Mouse (Mus musculus) urinary bladder, postnatal 36 days (tissue): ENCODE data around the gene Ubqln4.

Source experiments
- DNase-seq, 2 experiments: peaks; one replicate each; pipeline ENCODE4 v3.0.0; 2022; ENCODE audit warnings: low spot score in 2 of 2, mixed read lengths in 1 of 2

Gene Ubqln4

DNA sequence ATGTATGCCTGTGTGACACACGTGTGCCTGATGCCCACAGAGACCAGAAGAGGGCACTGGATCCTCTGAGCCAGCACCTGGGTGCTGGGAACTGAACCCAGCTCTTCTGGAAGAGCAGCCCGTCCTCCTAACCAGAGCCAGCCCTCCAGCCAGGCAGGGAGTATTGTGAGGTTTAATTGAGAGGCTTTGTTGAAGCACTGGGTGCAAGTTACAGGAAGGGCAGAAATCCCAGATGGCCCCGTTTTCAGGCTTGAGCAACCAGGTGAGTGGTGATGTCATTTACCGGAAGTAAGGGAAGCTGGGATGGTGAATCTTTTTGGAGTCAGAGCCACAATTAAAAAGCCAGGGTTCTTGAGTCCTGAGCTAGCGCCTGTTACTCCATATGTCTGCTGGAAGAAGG is 28.5 kb upstream of the Ubqln4 start:
- no peak for DNase-seq

DNA sequence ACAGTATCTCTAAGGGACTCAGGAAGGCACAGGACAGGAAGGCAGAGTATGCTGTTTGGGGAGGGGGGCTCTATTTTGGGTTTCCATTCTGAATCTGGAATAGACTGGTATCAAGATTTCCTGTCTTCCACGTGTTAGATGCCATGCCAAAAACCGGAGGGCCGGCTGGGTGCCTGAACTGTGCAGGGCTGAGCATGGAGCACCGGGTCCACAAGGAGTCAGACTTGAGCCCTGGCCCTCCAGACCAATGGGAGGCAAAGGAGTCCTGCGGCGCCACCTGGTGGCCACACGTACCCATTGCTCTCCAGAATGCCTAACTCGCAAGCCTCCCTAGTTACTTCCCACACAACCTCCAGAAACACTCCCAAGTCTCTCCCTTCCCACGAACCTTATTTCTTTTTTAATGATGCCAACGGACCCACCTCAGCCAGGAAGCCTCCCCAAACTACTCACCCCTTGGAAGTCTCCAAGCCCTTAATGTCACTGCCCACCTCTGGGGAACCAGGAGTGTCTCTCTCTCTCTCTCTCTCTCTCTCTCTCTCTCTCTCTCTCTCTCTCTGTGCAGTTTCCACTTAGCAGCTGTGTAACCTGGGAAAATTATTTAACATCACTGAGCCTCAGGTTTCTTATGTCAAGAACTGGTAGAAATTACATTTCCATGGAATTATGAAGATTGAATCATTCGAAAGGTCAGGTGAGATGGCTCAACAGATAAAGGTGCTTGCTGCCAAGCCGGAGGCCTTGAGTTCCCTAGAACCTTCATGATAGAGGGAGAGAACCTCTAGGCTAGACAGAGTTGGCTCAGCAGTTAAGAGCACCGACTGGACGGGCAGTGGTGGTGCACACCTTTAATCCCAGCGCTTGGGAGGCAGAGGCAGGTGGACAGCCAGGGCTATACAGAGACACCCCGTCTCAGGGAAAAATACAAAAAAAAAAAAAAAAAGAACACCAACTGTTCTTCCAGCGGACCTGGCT is 27.1 kb upstream of the Ubqln4 start:
- DNase-seq: peak; percentile 75 to 86

GRCm38 (mm10) chr3:88527565-88527964 is 26.0 kb upstream of the Ubqln4 start:
- no peak for DNase-seq

- DNase-seq: no peak
These were observed 24.9 kb upstream of the Ubqln4 start for GRCm38 (mm10) chr3:88528646-88529045.

- no peak for DNase-seq
These were observed 24.2 kb upstream of the Ubqln4 start for GRCm38 (mm10) chr3:88529204-88530000.

DNA sequence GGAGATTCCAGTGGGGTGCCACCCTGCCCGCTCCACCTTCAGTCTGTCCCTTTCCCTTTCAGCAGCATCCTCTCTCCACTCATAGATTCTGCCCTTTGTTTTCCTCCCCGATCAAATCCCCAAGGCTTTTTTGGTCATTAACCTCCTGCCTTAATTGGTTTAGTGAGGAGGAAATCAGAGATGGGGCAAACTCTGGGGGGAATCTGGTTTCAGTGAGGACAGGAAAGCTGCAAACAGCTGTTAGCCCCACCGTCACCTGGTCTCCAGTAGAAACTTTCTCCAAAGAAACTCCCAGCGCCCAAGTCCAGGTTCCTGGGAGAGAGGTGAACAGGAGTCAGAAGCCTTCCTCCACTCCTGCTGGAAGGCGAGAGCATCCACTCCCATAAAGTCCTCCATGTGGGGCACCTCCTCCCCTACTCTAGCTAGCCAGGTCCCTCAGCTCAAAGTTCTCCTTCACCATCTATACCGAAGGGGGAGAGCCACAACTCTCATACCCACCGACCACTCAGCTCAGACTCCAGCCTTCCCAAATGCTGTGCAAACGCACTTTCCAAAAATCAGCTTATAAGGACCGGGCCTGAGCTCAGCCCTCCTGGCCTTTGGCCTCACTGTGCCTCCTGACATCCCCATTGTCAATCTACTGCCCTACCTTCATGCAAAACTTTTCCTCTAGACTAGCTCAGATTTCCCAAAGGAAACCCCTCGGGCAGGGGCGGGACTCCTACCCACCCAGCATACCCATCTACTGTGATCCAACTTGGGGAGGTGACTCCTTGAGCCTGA is 23.3 kb upstream of the Ubqln4 start:
- DNase-seq: no peak

DNA sequence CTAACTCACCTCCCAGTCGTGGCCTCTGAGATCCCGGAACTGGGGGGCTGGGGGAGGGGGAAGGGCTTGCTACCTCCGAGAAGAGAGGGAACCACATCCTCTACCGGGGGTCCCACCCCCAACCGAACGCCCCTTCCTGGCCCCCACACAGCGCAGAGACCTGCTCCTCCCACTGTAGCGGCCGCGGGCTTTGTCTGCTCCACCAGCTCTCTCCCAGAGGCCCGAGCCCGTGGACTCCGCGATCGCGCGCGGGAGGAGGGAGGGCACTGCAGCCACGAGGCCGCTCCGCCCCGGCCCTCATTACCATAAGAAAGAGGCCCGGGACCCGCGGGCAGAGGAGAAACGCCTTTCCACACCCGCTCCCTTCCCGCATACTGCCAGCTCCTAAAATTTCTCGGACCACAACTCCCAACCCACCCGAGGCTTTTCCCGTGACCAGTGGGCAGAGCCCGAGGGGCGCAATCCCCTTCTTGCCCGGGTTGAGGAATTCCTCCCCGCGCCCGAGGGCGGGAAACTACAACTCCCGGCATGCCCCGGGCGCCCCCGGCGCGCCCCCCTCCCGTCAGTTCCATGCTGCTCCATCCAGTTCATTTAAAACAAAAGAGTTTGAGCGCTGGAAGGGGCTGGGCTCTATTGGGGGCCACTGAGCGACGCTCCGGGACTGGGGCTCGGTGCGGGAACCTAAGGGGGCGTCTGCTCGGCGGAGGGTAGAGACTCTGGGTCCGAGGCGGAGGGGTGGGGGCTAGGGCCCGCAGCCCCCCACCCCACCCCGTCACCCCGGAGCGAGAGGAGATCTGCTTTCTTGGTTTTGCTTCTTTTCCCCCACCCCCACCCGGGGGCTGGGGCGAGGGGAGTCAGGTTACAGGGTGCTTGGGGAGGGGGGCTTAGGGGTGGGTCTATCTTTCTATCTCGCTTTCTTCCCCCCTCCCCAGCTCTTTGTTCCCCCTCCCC is 21.9 kb upstream of the Ubqln4 start:
- peak; percentile 87 for DNase-seq

GRCm38 (mm10) chr3:88532299-88532674 is 21.3 kb upstream of the Ubqln4 start, which contains the start of gene Mex3a:
Gene Mex3a (plus strand): TSS chr3:88532395.
- no peak for DNase-seq

- DNase-seq: no peak
These were observed 20.7 kb upstream of the Ubqln4 start for GRCm38 (mm10) chr3:88532689-88533511.

DNA sequence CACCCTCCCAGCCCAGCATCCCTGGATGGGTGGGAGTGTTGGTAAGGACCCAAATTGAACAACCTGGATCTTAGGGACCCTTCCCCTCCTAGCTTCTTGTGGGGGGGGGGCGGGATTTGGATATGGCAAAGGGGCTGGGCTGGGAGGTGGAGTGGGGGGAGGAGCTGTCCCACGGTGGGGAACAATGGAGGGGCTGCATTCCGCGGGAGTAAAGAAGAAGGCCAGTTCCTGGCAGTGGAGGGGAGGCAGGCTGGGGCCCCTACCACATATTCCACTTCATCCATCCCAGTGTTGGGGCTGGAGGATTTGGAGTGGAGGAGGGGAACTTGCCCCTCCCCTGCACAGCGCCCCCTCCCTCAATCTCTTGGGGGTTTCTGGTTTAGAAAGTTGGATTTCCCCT is 19.9 kb upstream of the Ubqln4 start:
- no peak for DNase-seq

GRCm38 (mm10) chr3:88535005-88535404 is 18.6 kb upstream of the Ubqln4 start:
- no peak for DNase-seq

DNA sequence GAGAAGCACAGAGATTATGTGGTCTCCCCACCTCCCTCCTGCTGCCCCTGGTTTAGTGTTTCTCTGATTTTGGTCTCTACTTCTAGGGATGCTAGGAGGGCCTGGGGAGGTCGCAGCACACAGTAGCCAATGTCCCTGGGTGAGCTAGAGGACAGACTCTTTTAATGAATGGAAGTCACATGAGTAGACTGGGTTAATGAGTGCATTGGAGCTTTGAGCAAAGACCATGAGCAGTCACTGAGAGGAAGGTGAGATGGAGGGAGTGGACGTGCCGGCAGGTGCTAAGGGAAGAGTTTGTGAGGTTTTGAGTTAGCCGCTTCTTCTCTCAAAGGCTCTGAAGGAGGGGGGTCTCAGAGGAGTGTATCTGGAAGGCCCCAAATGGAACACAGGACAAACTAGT is 18.0 kb upstream of the Ubqln4 start:
- no peak for DNase-seq

DNA sequence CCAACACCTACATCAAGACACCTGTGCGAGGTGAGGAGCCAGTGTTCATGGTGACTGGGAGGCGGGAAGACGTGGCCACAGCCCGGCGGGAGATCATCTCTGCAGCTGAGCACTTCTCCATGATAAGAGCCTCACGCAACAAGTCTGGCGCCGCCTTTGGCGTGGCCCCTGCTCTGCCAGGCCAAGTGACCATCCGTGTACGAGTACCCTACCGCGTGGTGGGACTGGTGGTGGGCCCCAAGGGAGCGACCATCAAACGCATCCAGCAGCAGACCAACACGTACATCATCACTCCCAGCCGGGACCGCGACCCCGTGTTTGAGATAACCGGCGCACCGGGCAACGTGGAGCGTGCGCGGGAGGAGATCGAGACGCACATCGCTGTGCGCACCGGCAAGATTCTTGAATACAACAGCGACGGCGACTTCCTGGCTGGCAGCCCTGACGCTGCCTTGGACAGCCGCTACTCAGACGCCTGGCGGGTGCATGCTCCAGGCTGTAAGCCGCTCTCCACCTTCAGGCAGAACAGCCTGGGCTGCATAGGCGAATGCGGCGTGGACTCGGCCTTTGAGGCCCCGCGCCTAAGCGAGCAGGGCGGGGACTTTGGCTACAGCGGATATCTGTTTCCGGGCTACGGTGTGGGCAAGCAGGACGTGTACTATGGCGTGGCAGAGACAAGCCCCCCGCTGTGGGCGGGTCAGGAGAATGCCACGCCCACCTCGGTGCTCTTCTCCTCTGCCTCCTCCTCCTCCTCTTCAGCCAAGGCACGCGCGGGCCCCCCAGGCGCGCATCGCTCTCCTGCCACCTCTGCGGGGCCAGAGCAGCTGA is 17.2 kb upstream of the Ubqln4 start:
- DNase-seq: peak; percentile 77 to 83

DNA sequence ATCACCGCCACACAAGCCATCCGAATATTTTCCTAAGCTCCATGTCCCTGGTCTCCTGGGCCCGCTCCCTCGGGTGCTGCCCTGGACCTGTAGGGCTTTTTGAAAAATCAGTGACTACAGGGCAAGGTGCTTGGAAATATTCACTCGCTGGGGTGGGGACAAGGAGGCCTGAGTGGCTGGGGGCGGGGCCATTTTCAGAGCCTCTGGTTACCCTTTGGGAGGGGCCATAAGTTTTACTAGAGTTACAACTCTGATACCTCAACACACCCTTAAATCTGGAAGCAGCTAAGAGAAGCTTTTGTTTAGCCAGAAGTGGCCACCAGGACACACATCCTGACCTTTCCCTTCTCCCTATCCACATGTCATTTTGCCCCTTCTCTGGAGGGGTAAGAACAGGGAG is 16.4 kb upstream of the Ubqln4 start:
- no peak for DNase-seq

- no peak for DNase-seq
These were observed 15.1 kb upstream of the Ubqln4 start for GRCm38 (mm10) chr3:88538271-88539145.

GRCm38 (mm10) chr3:88539397-88539796 is 14.2 kb upstream of the Ubqln4 start:
- no peak for DNase-seq

DNA sequence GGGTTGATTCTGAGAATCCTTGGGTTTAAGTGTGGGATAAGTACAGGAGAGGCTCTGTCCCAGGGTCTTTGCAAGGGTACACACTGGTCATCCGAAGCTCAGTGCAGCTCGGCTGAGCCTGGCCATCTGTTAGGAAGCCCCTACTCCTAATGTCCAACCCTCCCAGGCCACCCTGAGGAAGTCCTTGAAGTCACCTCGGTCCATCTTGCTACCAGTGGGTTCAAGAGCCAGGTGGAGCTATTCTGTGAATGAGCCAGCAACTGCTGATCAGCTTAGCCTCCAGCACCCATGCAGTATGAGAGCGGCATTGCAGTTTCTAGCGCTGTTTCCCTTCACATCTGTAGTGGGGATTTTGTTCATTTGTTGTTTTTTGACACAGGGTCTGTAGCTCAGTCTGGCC is 13.5 kb upstream of the Ubqln4 start:
- no peak for DNase-seq
